Mouse (Mus musculus): ENCODE measurements at regions not wholly inside any gene's neighbourhood (a gene's known extent, or its start where the extent isn't known, plus 50 kb on each side); places are given as distances from the start of the nearest gene placed in this dataset.
"Not testable (repeated sequence)": the region's sequence is repeated elsewhere in the genome, so short reads cannot be mapped to it uniquely, and the experiment has no call there.

DNA sequence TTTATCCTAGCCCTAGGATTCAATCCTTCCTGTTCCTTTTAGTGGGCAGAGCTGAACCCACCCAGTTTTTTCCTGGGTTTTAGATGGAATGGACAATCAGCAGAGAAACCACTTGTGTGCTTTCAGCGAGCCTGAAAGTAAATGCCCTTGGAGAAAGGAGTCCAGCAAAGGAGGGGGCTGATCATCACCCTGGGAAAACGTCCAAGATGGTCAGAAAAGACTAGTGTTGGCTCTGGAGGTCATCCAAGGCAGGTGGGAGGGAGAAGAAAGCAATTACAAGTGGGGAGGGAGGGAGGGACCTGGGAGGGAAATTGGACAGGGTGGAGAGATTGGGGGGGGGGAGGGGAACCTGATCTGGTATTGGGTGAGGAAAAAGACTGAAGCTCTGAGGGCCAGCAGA, 55.6 kb upstream of the Zfp366 start:
- H3K4me1 ChIP-seq (ENCODE audit: control insufficient read depth, insufficient read depth, low read length): peaks cover 11% of the 10 kb centered on the region
- no peaks in the 10 kb centered on the region for H3K27me3 ChIP-seq (replicated peaks; ENCODE audit: control insufficient read depth, insufficient read depth, low read length)
- no peak overlapping the region for H3K4me3 ChIP-seq (ENCODE audit: low read depth, low read length)
- no peaks in the 10 kb centered on the region for H3K36me3 ChIP-seq (ENCODE audit: control insufficient read depth, insufficient read depth, low read length)
- H3K27ac ChIP-seq (replicated peaks; ENCODE audit: low read depth, low read length): no peak overlapping the region; the same call in 1 of the 2 replicates
- H3K4me2 ChIP-seq (ENCODE audit: low read depth, low read length): no peak overlapping the region
- peak; percentile 57 for DNase-seq (ENCODE audit: low spot score)
- no peak overlapping the region for H3K9ac ChIP-seq (ENCODE audit: low read depth, low read length)
- WGBS: 33% methylated on average over 2 of the region's 2 CpGs
- no peaks in the 10 kb centered on the region for H3K9me3 ChIP-seq (ENCODE audit: control insufficient read depth, low read length)
- ATAC-seq (ENCODE audit: low read depth): no peak

DNA sequence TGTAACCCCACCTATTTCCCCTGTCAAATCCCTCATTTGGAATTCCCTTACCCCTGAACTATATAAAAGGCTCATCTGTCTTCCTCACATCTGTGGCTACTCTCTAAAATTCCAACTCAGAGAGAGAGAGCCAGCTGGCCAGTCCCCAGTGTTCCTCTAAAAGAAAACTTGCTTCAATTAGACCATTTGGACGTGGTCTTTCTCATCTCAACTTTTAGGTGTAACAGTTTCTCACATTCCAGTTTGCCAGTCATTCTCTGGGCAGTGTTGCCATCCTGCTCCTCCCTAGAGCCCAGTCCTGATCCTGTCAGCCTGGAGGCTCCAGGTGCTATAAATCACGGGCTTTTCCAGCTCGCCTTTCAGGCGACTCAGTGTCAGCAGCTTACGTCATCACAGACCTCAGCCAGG, 56.3 kb upstream of the Zfp366 start:
- Histone ChIP-seq H3K27ac (replicated peaks; ENCODE audit: low read depth, low read length) (peak overlapping the region; percentile 11; the same call in 1 of the 2 replicates), H3K27me3 (replicated peaks; ENCODE audit: control insufficient read depth, insufficient read depth, low read length) (no peaks in the 10 kb centered on the region), H3K36me3 (ENCODE audit: control insufficient read depth, insufficient read depth, low read length) (no peaks in the 10 kb centered on the region), H3K9me3 (ENCODE audit: control insufficient read depth, low read length) (no peaks in the 10 kb centered on the region), H3K4me1 (ENCODE audit: control insufficient read depth, insufficient read depth, low read length) (peaks cover 11% of the 10 kb centered on the region), H3K4me3 (ENCODE audit: low read depth, low read length) (no peak overlapping the region), H3K9ac (ENCODE audit: low read depth, low read length) (no peak overlapping the region), H3K4me2 (ENCODE audit: low read depth, low read length) (no peak overlapping the region)
- peak; percentile 64 for DNase-seq (ENCODE audit: low spot score)
- peak; percentile 53; the same call in 1 of the 2 replicates for ATAC-seq (ENCODE audit: low read depth)
- WGBS: 42% methylated on average over 5 of the region's 5 CpGs

DNA sequence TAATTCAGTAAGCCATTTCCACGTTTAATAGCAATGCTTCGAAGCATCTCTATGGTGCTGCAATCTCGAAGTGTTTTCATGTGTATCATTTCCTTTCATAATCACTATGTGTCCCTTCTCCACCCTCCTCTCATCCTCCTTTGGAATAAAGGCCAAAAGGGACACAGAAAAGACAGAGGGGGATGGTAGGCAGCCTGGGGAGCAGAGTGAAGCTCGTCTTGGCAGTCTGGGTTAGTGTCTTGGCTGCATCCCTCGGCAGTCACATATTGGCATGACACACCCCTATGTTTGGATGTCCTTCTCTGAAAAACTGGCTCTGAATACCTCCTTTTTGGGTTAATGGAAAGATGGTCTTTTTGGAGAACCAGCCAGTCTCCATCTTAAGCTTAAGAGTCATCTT, 56.9 kb upstream of the Zfp366 start:
- H3K9me3 ChIP-seq (ENCODE audit: control insufficient read depth, low read length): no peaks in the 10 kb centered on the region
- H3K4me3 ChIP-seq (ENCODE audit: low read depth, low read length): no peak overlapping the region
- no peak overlapping the region for H3K4me2 ChIP-seq (ENCODE audit: low read depth, low read length)
- 79% methylated on average over 5 of the region's 5 CpGs for WGBS
- H3K27me3 ChIP-seq (replicated peaks; ENCODE audit: control insufficient read depth, insufficient read depth, low read length): no peaks in the 10 kb centered on the region
- no peak for DNase-seq (ENCODE audit: low spot score)
- no peaks in the 10 kb centered on the region for H3K36me3 ChIP-seq (ENCODE audit: control insufficient read depth, insufficient read depth, low read length)
- peaks cover 11% of the 10 kb centered on the region for H3K4me1 ChIP-seq (ENCODE audit: control insufficient read depth, insufficient read depth, low read length)
- no peak for ATAC-seq (ENCODE audit: low read depth)
- no peak overlapping the region for H3K27ac ChIP-seq (replicated peaks; ENCODE audit: low read depth, low read length)
- no peak overlapping the region for H3K9ac ChIP-seq (ENCODE audit: low read depth, low read length)

DNA sequence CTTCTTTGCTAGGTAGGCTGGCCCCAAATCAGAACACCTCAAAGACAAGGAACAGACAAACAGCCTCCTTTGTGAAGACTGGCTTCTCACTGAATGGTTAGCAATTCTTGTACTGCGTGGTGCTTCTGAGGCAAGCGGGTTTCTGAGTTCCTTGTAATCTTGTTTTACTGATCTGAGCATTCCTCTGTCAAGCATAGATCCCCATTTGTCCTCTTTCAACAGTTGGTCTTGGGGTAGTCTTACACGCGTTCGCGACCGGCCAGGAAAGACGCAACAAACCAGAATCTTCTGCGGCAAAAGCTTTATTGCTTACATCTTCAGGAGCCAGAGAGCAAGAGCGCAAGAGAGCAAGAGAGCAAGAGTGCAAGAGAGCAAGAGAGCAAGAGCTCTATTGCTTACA, 57.7 kb upstream of the Zfp366 start:
- 94% methylated on average over 10 of the region's 10 CpGs for WGBS
- H3K4me3 ChIP-seq (ENCODE audit: low read depth, low read length); H3K36me3 ChIP-seq (ENCODE audit: control insufficient read depth, insufficient read depth, low read length); H3K9me3 ChIP-seq (ENCODE audit: control insufficient read depth, low read length); H3K9ac ChIP-seq (ENCODE audit: low read depth, low read length); DNase-seq (ENCODE audit: low spot score); H3K27me3 ChIP-seq (replicated peaks; ENCODE audit: control insufficient read depth, insufficient read depth, low read length); ATAC-seq (ENCODE audit: low read depth); H3K4me2 ChIP-seq (ENCODE audit: low read depth, low read length); H3K27ac ChIP-seq (replicated peaks; ENCODE audit: low read depth, low read length): not testable (repeated sequence)
- peaks cover 11% of the 10 kb centered on the region for H3K4me1 ChIP-seq (ENCODE audit: control insufficient read depth, insufficient read depth, low read length)

DNA sequence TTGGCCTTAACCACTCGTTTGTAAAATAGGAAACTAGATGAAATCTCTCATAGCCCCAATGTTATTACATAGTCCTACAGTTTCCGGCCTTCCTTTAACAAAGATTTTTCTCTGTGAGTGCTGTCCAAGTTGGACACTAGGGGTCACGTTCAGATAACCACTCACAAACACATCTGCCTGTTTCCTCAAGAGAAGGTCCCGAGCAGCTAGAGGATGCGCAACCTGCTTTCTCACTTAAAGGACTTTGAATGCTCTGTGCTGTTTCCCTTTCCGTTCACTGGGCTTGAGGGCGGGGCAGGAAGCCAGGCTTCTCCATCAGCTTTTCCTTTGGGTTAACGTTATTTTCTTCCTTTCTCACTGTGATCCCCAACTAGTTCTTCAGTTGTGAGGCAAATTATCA, 58.1 kb upstream of the Zfp366 start:
- ATAC-seq (ENCODE audit: low read depth) (no peak), DNase-seq (ENCODE audit: low spot score) (no peak)
- Histone ChIP-seq H3K4me2 (ENCODE audit: low read depth, low read length) (no peak overlapping the region), H3K9ac (ENCODE audit: low read depth, low read length) (no peak overlapping the region), H3K4me1 (ENCODE audit: control insufficient read depth, insufficient read depth, low read length) (peaks cover 11% of the 10 kb centered on the region), H3K36me3 (ENCODE audit: control insufficient read depth, insufficient read depth, low read length) (no peaks in the 10 kb centered on the region), H3K27me3 (replicated peaks; ENCODE audit: control insufficient read depth, insufficient read depth, low read length) (no peaks in the 10 kb centered on the region), H3K9me3 (ENCODE audit: control insufficient read depth, low read length) (no peaks in the 10 kb centered on the region), H3K4me3 (ENCODE audit: low read depth, low read length) (no peak overlapping the region), H3K27ac (replicated peaks; ENCODE audit: low read depth, low read length) (no peak overlapping the region)
- WGBS: 81% methylated on average over 8 of the region's 8 CpGs

DNA sequence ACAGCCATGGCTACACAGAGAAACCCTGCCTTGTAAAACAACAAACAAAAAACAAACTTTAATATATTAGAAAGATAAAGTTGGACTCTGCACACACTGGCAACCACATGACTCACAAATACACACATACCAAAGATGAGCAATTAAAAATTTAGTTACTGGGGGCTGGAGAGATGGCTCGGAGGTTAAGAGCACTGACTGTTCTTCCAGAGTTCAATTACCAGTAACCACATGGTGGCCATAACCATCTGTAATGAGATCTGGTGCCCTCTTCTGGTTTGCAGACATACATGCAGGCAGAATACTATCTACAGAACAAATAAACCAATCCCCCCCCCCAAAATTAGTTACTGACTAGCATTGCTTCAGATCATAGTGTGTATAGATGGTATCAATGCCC, 58.7 kb upstream of the Zfp366 start:
- ATAC-seq (ENCODE audit: low read depth): no peak
- Histone ChIP-seq H3K27ac (replicated peaks; ENCODE audit: low read depth, low read length) (no peak overlapping the region), H3K27me3 (replicated peaks; ENCODE audit: control insufficient read depth, insufficient read depth, low read length) (no peaks in the 10 kb centered on the region), H3K9me3 (ENCODE audit: control insufficient read depth, low read length) (no peaks in the 10 kb centered on the region), H3K4me3 (ENCODE audit: low read depth, low read length) (no peak overlapping the region), H3K36me3 (ENCODE audit: control insufficient read depth, insufficient read depth, low read length) (no peaks in the 10 kb centered on the region), H3K4me1 (ENCODE audit: control insufficient read depth, insufficient read depth, low read length) (peaks cover 11% of the 10 kb centered on the region), H3K4me2 (ENCODE audit: low read depth, low read length) (no peak overlapping the region), H3K9ac (ENCODE audit: low read depth, low read length) (no peak overlapping the region)
- WGBS: 61% methylated on average over 1 of the region's 1 CpGs
- DNase-seq (ENCODE audit: low spot score): no peak

DNA sequence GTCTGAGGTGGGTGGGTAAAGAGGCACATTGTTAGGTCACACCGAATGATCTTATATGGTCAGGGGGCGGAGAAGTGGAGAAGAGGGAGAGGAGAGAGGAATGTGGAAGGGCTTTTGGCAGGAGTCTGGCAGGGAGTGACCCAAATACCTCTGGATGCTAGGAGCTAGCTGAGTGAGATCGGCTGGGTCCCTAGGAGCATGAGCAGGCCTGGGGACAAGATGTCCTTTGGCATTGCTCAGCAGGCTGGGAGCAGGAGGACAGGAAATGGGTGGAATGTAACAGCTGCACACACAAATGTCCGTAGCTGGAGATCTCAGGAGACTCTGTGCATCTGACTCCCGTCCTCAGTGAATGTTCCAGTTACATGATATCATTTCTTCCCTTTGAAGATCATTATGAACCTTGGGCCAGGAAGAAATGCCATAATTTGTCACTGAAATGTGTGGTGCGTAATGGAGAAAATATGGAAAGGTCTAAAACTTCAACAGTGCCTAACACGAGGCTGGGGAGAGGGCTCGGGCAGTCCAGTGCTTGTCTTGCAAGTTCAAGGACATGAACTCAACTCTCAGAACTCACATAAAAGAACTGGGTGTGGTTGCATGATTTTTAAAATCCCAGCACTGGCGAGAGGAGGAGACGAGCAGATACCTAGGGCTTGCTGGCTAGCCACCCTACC, 59.6 kb upstream of the Zfp366 start:
- peak; percentile 78 for DNase-seq (ENCODE audit: low spot score)
- no peak overlapping the region for H3K4me3 ChIP-seq (ENCODE audit: low read depth, low read length)
- peaks cover 11% of the 10 kb centered on the region for H3K4me1 ChIP-seq (ENCODE audit: control insufficient read depth, insufficient read depth, low read length)
- H3K9ac ChIP-seq (ENCODE audit: low read depth, low read length): no peak overlapping the region
- H3K36me3 ChIP-seq (ENCODE audit: control insufficient read depth, insufficient read depth, low read length): no peaks in the 10 kb centered on the region
- H3K27ac ChIP-seq (replicated peaks; ENCODE audit: low read depth, low read length): peak overlapping the region; percentile 49; the same call in 1 of the 2 replicates
- WGBS: 56% methylated on average over 10 of the region's 10 CpGs
- peak; percentile 74; the same call in 1 of the 2 replicates for ATAC-seq (ENCODE audit: low read depth)
- no peak overlapping the region for H3K4me2 ChIP-seq (ENCODE audit: low read depth, low read length)
- no peaks in the 10 kb centered on the region for H3K9me3 ChIP-seq (ENCODE audit: control insufficient read depth, low read length)
- H3K27me3 ChIP-seq (replicated peaks; ENCODE audit: control insufficient read depth, insufficient read depth, low read length): no peaks in the 10 kb centered on the region

DNA sequence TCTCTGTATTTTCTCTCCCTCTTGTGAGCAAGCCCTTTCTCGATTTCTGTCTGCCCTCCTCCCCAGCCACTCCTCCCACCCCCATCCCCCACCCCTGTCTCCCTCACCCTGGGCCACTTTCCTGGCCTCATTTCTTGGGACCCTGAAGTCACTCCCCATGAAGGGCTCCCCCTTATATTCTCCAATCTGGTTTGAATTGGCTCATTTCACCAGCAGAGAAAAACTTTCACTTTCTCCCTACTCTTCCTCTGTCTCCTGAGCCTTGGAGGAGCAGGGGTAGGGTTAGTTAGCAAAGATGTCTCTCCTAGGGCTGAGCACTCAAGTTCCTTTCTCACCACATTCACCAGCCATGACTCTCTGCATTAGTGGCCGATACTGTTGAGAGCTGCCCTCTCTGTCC, 60.5 kb upstream of the Zfp366 start:
- ATAC-seq (ENCODE audit: low read depth): no peak

DNA sequence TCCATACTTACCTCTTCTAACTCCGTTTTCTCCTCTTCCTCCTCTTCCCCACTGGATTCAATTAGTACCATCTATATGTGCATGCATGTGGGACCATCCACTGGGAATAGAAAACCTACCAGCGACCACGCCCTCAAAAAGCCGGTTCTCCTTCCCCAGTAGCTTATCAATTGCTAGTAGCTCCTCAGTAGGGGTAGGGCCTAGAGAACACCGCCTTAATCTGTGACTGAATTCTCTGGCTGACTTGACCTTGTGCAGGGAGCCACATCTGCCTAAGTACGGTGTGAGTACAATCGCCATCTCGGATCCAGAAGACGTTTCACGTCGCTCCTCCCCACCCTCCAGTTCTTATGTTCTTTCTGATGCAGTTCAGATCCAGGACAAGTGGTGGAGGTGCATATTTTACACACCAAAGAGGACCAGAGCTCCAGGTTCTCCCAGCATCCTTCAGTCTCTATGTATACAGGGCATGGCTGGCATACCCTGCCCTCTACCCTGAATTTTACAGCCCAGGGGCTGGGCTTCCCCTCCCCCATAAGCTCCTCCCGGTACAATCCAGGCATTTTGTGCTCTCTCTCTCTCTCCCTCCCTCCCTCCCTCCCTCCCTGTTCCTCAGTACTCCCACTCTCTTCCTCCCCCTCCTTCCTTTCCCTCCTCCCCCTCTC, 61.0 kb upstream of the Zfp366 start:
- DNase-seq (ENCODE audit: low spot score) (no peak), ATAC-seq (ENCODE audit: low read depth) (no peak)
- H3K27me3 ChIP-seq (replicated peaks; ENCODE audit: control insufficient read depth, insufficient read depth, low read length): no peaks in the 10 kb centered on the region
- peaks cover 11% of the 10 kb centered on the region for H3K4me1 ChIP-seq (ENCODE audit: control insufficient read depth, insufficient read depth, low read length)
- H3K9me3 ChIP-seq (ENCODE audit: control insufficient read depth, low read length): no peaks in the 10 kb centered on the region
- peak overlapping the region; percentile 49; the same call in 1 of the 2 replicates for H3K27ac ChIP-seq (replicated peaks; ENCODE audit: low read depth, low read length)
- H3K9ac ChIP-seq (ENCODE audit: low read depth, low read length): no peak overlapping the region
- H3K36me3 ChIP-seq (ENCODE audit: control insufficient read depth, insufficient read depth, low read length): no peaks in the 10 kb centered on the region
- no peak overlapping the region for H3K4me2 ChIP-seq (ENCODE audit: low read depth, low read length)
- WGBS: 77% methylated on average over 12 of the region's 12 CpGs
- H3K4me3 ChIP-seq (ENCODE audit: low read depth, low read length): no peak overlapping the region

More for the DNA sequence above, 60.5 kb upstream of the Zfp366 start:
- DNase-seq (ENCODE audit: low spot score): no peak
- no peak overlapping the region for H3K4me2 ChIP-seq (ENCODE audit: low read depth, low read length)
- no peaks in the 10 kb centered on the region for H3K36me3 ChIP-seq (ENCODE audit: control insufficient read depth, insufficient read depth, low read length)
- no peak overlapping the region for H3K9ac ChIP-seq (ENCODE audit: low read depth, low read length)
- H3K27ac ChIP-seq (replicated peaks; ENCODE audit: low read depth, low read length): peak overlapping the region; percentile 49; the same call in 1 of the 2 replicates
- WGBS: 18% methylated on average over 2 of the region's 2 CpGs
- no peaks in the 10 kb centered on the region for H3K9me3 ChIP-seq (ENCODE audit: control insufficient read depth, low read length)
- no peaks in the 10 kb centered on the region for H3K27me3 ChIP-seq (replicated peaks; ENCODE audit: control insufficient read depth, insufficient read depth, low read length)
- H3K4me1 ChIP-seq (ENCODE audit: control insufficient read depth, insufficient read depth, low read length): peaks cover 11% of the 10 kb centered on the region
- H3K4me3 ChIP-seq (ENCODE audit: low read depth, low read length): no peak overlapping the region
